Mouse (Mus musculus) intestine, embryonic 15.5 days (tissue): ENCODE data around the gene Dlgap4. TPM values are rescaled to one million over a fixed set of nuclear protein-coding genes. Genes with fewer than 3 reads are reported as not detected.

ENCODE experiments used
- ATAC-seq: fragments of 200-750 bp; cut with Nextera tagmentation; 2 replicates; pipeline ENCODE4 v1.8.0; 2017; ENCODE audit warnings: moderate TSS enrichment, moderate library complexity
- H3K27ac ChIP-seq: fragments of 300-500 bp; sonication (generic); 2 replicates; pipeline ENCODE4 v1.5.1; 2015; ENCODE audit warnings: mild to moderate bottlenecking, inconsistent platforms
- H3K27me3 ChIP-seq: fragments of 300-500 bp; sonication (generic); replicated peaks from 2 replicates; pipeline ENCODE4 v1.6.1; 2015; ENCODE audit warnings: inconsistent platforms
- H3K36me3 ChIP-seq: fragments of 300-500 bp; sonication (generic); 2 replicates; pipeline ENCODE4 v1.6.1; 2015; ENCODE audit warnings: inconsistent platforms
- H3K4me1 ChIP-seq: fragments of 300-500 bp; sonication (generic); replicated peaks from 2 replicates; pipeline ENCODE4 v1.6.1; 2015; ENCODE audit warnings: inconsistent platforms
- H3K4me2 ChIP-seq: fragments of 300-500 bp; sonication (generic); replicated peaks from 2 replicates; pipeline ENCODE4 v1.6.1; 2015; ENCODE audit warnings: mild to moderate bottlenecking, inconsistent platforms
- H3K4me3 ChIP-seq: fragments of 300-500 bp; sonication (generic); replicated peaks from 2 replicates; pipeline ENCODE4 v1.5.1; 2015; ENCODE audit warnings: inconsistent platforms
- H3K9ac ChIP-seq: fragments of 300-500 bp; sonication (generic); 2 replicates; pipeline ENCODE4 v1.6.1; 2015; ENCODE audit warnings: inconsistent platforms
- H3K9me3 ChIP-seq: fragments of 300-500 bp; sonication (generic); 2 replicates; pipeline ENCODE4 v1.6.1; 2016; ENCODE audit warnings: inconsistent platforms
- WGBS: fragments of 180-500 bp; shearing (Covaris S2); methylation state at CpG from one replicate; pipeline ENCODE4 v1.1.7; 2015; 5-methylcytosine and 5-hydroxymethylcytosine counted together
- polyA plus RNA-seq: library from polyadenylated mRNA; unstranded; fragments of >200 nt; fragmentation: Nextera tagmentation; extraction: Ambion mirVana; gene quantifications from 2 replicates; pipeline ENCODE4 v1.2.1, GENCODE M21; 2015

The Dlgap4 gene
- polyA plus RNA-seq, 1 experiment from 2014 or later: 54.3 TPM

GRCm38 (mm10) chr2:156594987-156595490 is 18.5 kb upstream of the Dlgap4 start:
- WGBS: 65% methylated on average over 15 of the region's 15 CpGs
- H3K9me3 ChIP-seq: no peaks in the 10 kb centered on the region
- no peak overlapping the region for H3K27ac ChIP-seq
- ATAC-seq: no peak
- no peak overlapping the region for H3K9ac ChIP-seq
- H3K4me2 ChIP-seq: no peak overlapping the region
- no peaks in the 10 kb centered on the region for H3K36me3 ChIP-seq
- H3K4me1 ChIP-seq: no peaks in the 10 kb centered on the region
- no peaks in the 10 kb centered on the region for H3K27me3 ChIP-seq
- no peak overlapping the region for H3K4me3 ChIP-seq

- no peak for ATAC-seq
- H3K4me1 ChIP-seq: no peaks in the 10 kb centered on the region
- H3K27ac ChIP-seq: no peak overlapping the region
- H3K9ac ChIP-seq: no peak overlapping the region
- H3K9me3 ChIP-seq: no peaks in the 10 kb centered on the region
- H3K27me3 ChIP-seq: no peaks in the 10 kb centered on the region
- no peak overlapping the region for H3K4me2 ChIP-seq
- H3K4me3 ChIP-seq: no peak overlapping the region
- 80% methylated on average over 7 of the region's 7 CpGs for WGBS
- no peaks in the 10 kb centered on the region for H3K36me3 ChIP-seq
Observed at GRCm38 (mm10) chr2:156602581-156602980, 10.9 kb upstream of the Dlgap4 start.

- H3K36me3 ChIP-seq: no peaks in the 10 kb centered on the region
- H3K4me1 ChIP-seq: no peaks in the 10 kb centered on the region
- 67% methylated on average over 9 of the region's 9 CpGs for WGBS
- no peaks in the 10 kb centered on the region for H3K9me3 ChIP-seq
- no peak overlapping the region for H3K4me3 ChIP-seq
- H3K27me3 ChIP-seq: peaks cover 5% of the 10 kb centered on the region; the same call in 1 of the 2 replicates
- ATAC-seq: no peak
- H3K27ac ChIP-seq: no peak overlapping the region
- H3K9ac ChIP-seq: no peak overlapping the region
- H3K4me2 ChIP-seq: no peak overlapping the region
Observed at GRCm38 (mm10) chr2:156603671-156604070, 9.8 kb upstream of the Dlgap4 start.

- no peak overlapping the region for H3K27ac ChIP-seq
- peaks cover 18% of the 10 kb centered on the region; the same call in 1 of the 2 replicates for H3K27me3 ChIP-seq
- no peaks in the 10 kb centered on the region for H3K4me1 ChIP-seq
- no peak overlapping the region for H3K4me3 ChIP-seq
- no peaks in the 10 kb centered on the region for H3K36me3 ChIP-seq
- WGBS: 33% methylated on average over 3 of the region's 3 CpGs
- no peak overlapping the region for H3K4me2 ChIP-seq
- H3K9ac ChIP-seq: no peak overlapping the region
- no peak for ATAC-seq
- H3K9me3 ChIP-seq: no peaks in the 10 kb centered on the region
Observed at GRCm38 (mm10) chr2:156605144-156605543, 8.4 kb upstream of the Dlgap4 start.

GRCm38 (mm10) chr2:156605971-156606370 is 7.5 kb upstream of the Dlgap4 start:
- WGBS: 72% methylated on average over 5 of the region's 5 CpGs
- peaks cover 23% of the 10 kb centered on the region; the same call in 1 of the 2 replicates for H3K27me3 ChIP-seq

GRCm38 (mm10) chr2:156613081-156613540 is 394 bp upstream of the Dlgap4 start:
- Histone ChIP-seq H3K4me3 (peak overlapping the region; percentile 65), H3K9me3 (no peaks in the 10 kb centered on the region), H3K9ac (peak overlapping the region; percentile 56), H3K4me1 (peaks cover 18% of the 10 kb centered on the region), H3K4me2 (peak overlapping the region; percentile 97), H3K36me3 (no peaks in the 10 kb centered on the region), H3K27ac (no peak overlapping the region), H3K27me3 (peaks cover 83% of the 10 kb centered on the region)
- ATAC-seq: peak; percentile 66
- 1% methylated on average over 37 of the region's 41 CpGs for WGBS

More at GRCm38 (mm10) chr2:156605971-156606370, 7.5 kb upstream of the Dlgap4 start:
- Histone ChIP-seq H3K4me1 (no peaks in the 10 kb centered on the region), H3K9ac (no peak overlapping the region), H3K27ac (no peak overlapping the region), H3K36me3 (no peaks in the 10 kb centered on the region), H3K9me3 (no peaks in the 10 kb centered on the region), H3K4me2 (no peak overlapping the region), H3K4me3 (no peak overlapping the region)
- no peak for ATAC-seq

GRCm38 (mm10) chr2:156614258-156614556 is 702 bp downstream of the Dlgap4 start:
- ATAC-seq: no peak
- under 1% methylated on average over 18 of the region's 18 CpGs for WGBS
- Histone ChIP-seq H3K4me2 (peak overlapping the region; percentile 97), H3K27me3 (peaks cover 80% of the 10 kb centered on the region), H3K9ac (peak overlapping the region; percentile 56), H3K4me3 (peak overlapping the region; percentile 65), H3K4me1 (peaks cover 18% of the 10 kb centered on the region), H3K36me3 (no peaks in the 10 kb centered on the region), H3K9me3 (no peaks in the 10 kb centered on the region), H3K27ac (no peak overlapping the region)

GRCm38 (mm10) chr2:156614661-156615654 is 1.5 kb downstream of the Dlgap4 start:
- peak overlapping the region; percentile 65 for H3K4me3 ChIP-seq
- no peak overlapping the region for H3K27ac ChIP-seq
- peaks cover 73% of the 10 kb centered on the region for H3K27me3 ChIP-seq
- WGBS: 11% methylated on average over 31 of the region's 31 CpGs
- H3K9me3 ChIP-seq: no peaks in the 10 kb centered on the region
- peak overlapping the region; percentile 97 for H3K4me2 ChIP-seq
- H3K9ac ChIP-seq: no peak overlapping the region
- H3K36me3 ChIP-seq: no peaks in the 10 kb centered on the region
- peaks cover 18% of the 10 kb centered on the region for H3K4me1 ChIP-seq
- ATAC-seq: no peak

GRCm38 (mm10) chr2:156616513-156616912 is 3.0 kb downstream of the Dlgap4 start:
- peaks cover 62% of the 10 kb centered on the region for H3K27me3 ChIP-seq
- no peaks in the 10 kb centered on the region for H3K36me3 ChIP-seq
- no peak for ATAC-seq
- H3K4me3 ChIP-seq: no peak overlapping the region
- no peak overlapping the region for H3K4me2 ChIP-seq
- no peak overlapping the region for H3K9ac ChIP-seq
- no peak overlapping the region for H3K27ac ChIP-seq
- H3K9me3 ChIP-seq: no peaks in the 10 kb centered on the region
- H3K4me1 ChIP-seq: peaks cover 18% of the 10 kb centered on the region
- WGBS: 67% methylated on average over 7 of the region's 7 CpGs

- H3K9me3 ChIP-seq: no peaks in the 10 kb centered on the region
- H3K27me3 ChIP-seq: peaks cover 55% of the 10 kb centered on the region
- H3K4me1 ChIP-seq: peaks cover 18% of the 10 kb centered on the region
- no peak overlapping the region for H3K4me3 ChIP-seq
- H3K27ac ChIP-seq: no peak overlapping the region
- H3K9ac ChIP-seq: no peak overlapping the region
- no peak for ATAC-seq
- no peaks in the 10 kb centered on the region for H3K36me3 ChIP-seq
- WGBS: 36% methylated on average over 11 of the region's 11 CpGs
- no peak overlapping the region for H3K4me2 ChIP-seq
Observed at GRCm38 (mm10) chr2:156617536-156617935, 4.0 kb downstream of the Dlgap4 start.

- H3K4me3 ChIP-seq: no peak overlapping the region
- no peak for ATAC-seq
- no peak overlapping the region for H3K9ac ChIP-seq
- no peak overlapping the region for H3K27ac ChIP-seq
- no peaks in the 10 kb centered on the region for H3K4me1 ChIP-seq
- WGBS: 74% methylated on average over 8 of the region's 8 CpGs
- H3K27me3 ChIP-seq: peaks cover 22% of the 10 kb centered on the region
- H3K4me2 ChIP-seq: no peak overlapping the region
- H3K9me3 ChIP-seq: no peaks in the 10 kb centered on the region
- H3K36me3 ChIP-seq: no peaks in the 10 kb centered on the region
Observed at GRCm38 (mm10) chr2:156620874-156621273, 7.4 kb downstream of the Dlgap4 start.

- H3K27ac ChIP-seq: no peak overlapping the region
- no peak overlapping the region for H3K4me2 ChIP-seq
- H3K4me3 ChIP-seq: no peak overlapping the region
- H3K9ac ChIP-seq: no peak overlapping the region
- H3K9me3 ChIP-seq: no peaks in the 10 kb centered on the region
- WGBS: 65% methylated on average over 5 of the region's 5 CpGs
- ATAC-seq: no peak
- H3K27me3 ChIP-seq: peaks cover 17% of the 10 kb centered on the region
- no peaks in the 10 kb centered on the region for H3K4me1 ChIP-seq
- H3K36me3 ChIP-seq: no peaks in the 10 kb centered on the region
Observed at GRCm38 (mm10) chr2:156621449-156621848, 7.9 kb downstream of the Dlgap4 start.
